Mouse (Mus musculus): ENCODE data around the gene Rbm8a. TPM values are rescaled to one million over a fixed set of nuclear protein-coding genes. Genes with fewer than 3 reads are reported as not detected.

Gene Rbm8a
- total and polyA plus RNA-seq, 3 experiments: 47.4 to 115 (median 47.6) TPM

GRCm38 (mm10) chr3:96598156-96599068 is 31.3 kb upstream of the Rbm8a start:
- ATAC-seq (ENCODE audit: extremely low read depth, insufficient number of reproducible peaks, low FRiP score, poor library complexity, severe bottlenecking): no peak
- Histone ChIP-seq H3K4me3 (ENCODE audit: low read depth, low read length) (no peak overlapping the region; the same call in 1 of the 2 replicates), H3K9me3 (replicated peaks) (peaks cover 8% of the 10 kb centered on the region), H3K27me3 (ENCODE audit: insufficient read depth, low read length) (peaks cover 62% of the 10 kb centered on the region), H3K4me1 (ENCODE audit: insufficient read depth, low read depth, low read length) (peaks cover 62% of the 10 kb centered on the region), H3K36me3 (replicated peaks) (no peaks in the 10 kb centered on the region)
- TF ChIP-seq POLR2AphosphoS5 (IDR thresholded peaks at IDR 0.05; ENCODE audit: insufficient replicate concordance, low read depth, low read length): no peak
- no peak for TF ChIP-seq GATA2 (IDR thresholded peaks at IDR 0.05; ENCODE audit: borderline replicate concordance, low read depth, low read length)
- TF ChIP-seq TAL1 (conservative IDR thresholded peaks at IDR 0.05; ENCODE audit: low read depth, low read length): no peak
- no peak for TF ChIP-seq GATA1 (IDR thresholded peaks at IDR 0.05; ENCODE audit: borderline replicate concordance, low read length)
- TF ChIP-seq CTCF (IDR thresholded peaks at IDR 0.05; ENCODE audit: low read depth, low read length): no peak
- DNase-seq (ENCODE audit: low spot score): no peak

- H3K36me3 ChIP-seq (replicated peaks): no peaks in the 10 kb centered on the region
- TF ChIP-seq GATA1 (IDR thresholded peaks at IDR 0.05; ENCODE audit: borderline replicate concordance, low read length) (no peak), GATA2 (IDR thresholded peaks at IDR 0.05; ENCODE audit: borderline replicate concordance, low read depth, low read length) (no peak), TAL1 (conservative IDR thresholded peaks at IDR 0.05; ENCODE audit: low read depth, low read length) (no peak), POLR2AphosphoS5 (IDR thresholded peaks at IDR 0.05; ENCODE audit: insufficient replicate concordance, low read depth, low read length) (no peak), CTCF (IDR thresholded peaks at IDR 0.05; ENCODE audit: low read depth, low read length) (no peak)
- H3K9me3 ChIP-seq (replicated peaks): peaks cover 8% of the 10 kb centered on the region
- DNase-seq (ENCODE audit: low spot score) (no peak), ATAC-seq (ENCODE audit: extremely low read depth, insufficient number of reproducible peaks, low FRiP score, poor library complexity, severe bottlenecking) (no peak)
- H3K27me3 ChIP-seq (ENCODE audit: insufficient read depth, low read length): peaks cover 63% of the 10 kb centered on the region
- peaks cover 62% of the 10 kb centered on the region for H3K4me1 ChIP-seq (ENCODE audit: insufficient read depth, low read depth, low read length)
- no peak overlapping the region for H3K4me3 ChIP-seq (ENCODE audit: low read depth, low read length)
Observed at GRCm38 (mm10) chr3:96599069-96599393, 30.7 kb upstream of the Rbm8a start.

- Histone ChIP-seq H3K36me3 (replicated peaks) (no peaks in the 10 kb centered on the region), H3K4me1 (ENCODE audit: insufficient read depth, low read depth, low read length) (peaks cover 59% of the 10 kb centered on the region), H3K27me3 (ENCODE audit: insufficient read depth, low read length) (peaks cover 63% of the 10 kb centered on the region), H3K4me3 (ENCODE audit: low read depth, low read length) (no peak overlapping the region), H3K9me3 (replicated peaks) (peaks cover 8% of the 10 kb centered on the region)
- ATAC-seq (ENCODE audit: extremely low read depth, insufficient number of reproducible peaks, low FRiP score, poor library complexity, severe bottlenecking): no peak
- TF ChIP-seq GATA1 (IDR thresholded peaks at IDR 0.05; ENCODE audit: borderline replicate concordance, low read length) (no peak), POLR2AphosphoS5 (IDR thresholded peaks at IDR 0.05; ENCODE audit: insufficient replicate concordance, low read depth, low read length) (no peak), GATA2 (IDR thresholded peaks at IDR 0.05; ENCODE audit: borderline replicate concordance, low read depth, low read length) (no peak), TAL1 (conservative IDR thresholded peaks at IDR 0.05; ENCODE audit: low read depth, low read length) (no peak), CTCF (IDR thresholded peaks at IDR 0.05; ENCODE audit: low read depth, low read length) (no peak)
- no peak for DNase-seq (ENCODE audit: low spot score)
Observed at GRCm38 (mm10) chr3:96599411-96599810, 30.3 kb upstream of the Rbm8a start.

GRCm38 (mm10) chr3:96600639-96601250 is 29.0 kb upstream of the Rbm8a start, which contains the start of gene Lix1l:
Gene Lix1l (plus strand): TSS chr3:96601149.
- DNase-seq (ENCODE audit: low spot score) (peak; percentile 98), ATAC-seq (ENCODE audit: extremely low read depth, insufficient number of reproducible peaks, low FRiP score, poor library complexity, severe bottlenecking) (peak; percentile 99)
- Histone ChIP-seq H3K4me1 (ENCODE audit: insufficient read depth, low read depth, low read length) (peaks cover 55% of the 10 kb centered on the region), H3K4me3 (ENCODE audit: low read depth, low read length) (peak within 1 kb of the TSS; percentile 76), H3K9me3 (replicated peaks) (peaks cover 8% of the 10 kb centered on the region), H3K36me3 (replicated peaks) (no peaks in the 10 kb centered on the region), H3K27me3 (ENCODE audit: insufficient read depth, low read length) (peaks cover 62% of the 10 kb centered on the region)
- TF ChIP-seq TAL1 (conservative IDR thresholded peaks at IDR 0.05; ENCODE audit: low read depth, low read length): no peak
- no peak for TF ChIP-seq GATA2 (IDR thresholded peaks at IDR 0.05; ENCODE audit: borderline replicate concordance, low read depth, low read length)
- no peak for TF ChIP-seq CTCF (IDR thresholded peaks at IDR 0.05; ENCODE audit: low read depth, low read length)
- no peak for TF ChIP-seq GATA1 (IDR thresholded peaks at IDR 0.05; ENCODE audit: borderline replicate concordance, low read length)
- TF ChIP-seq POLR2AphosphoS5 (IDR thresholded peaks at IDR 0.05; ENCODE audit: insufficient replicate concordance, low read depth, low read length): no peak

- ATAC-seq (ENCODE audit: extremely low read depth, insufficient number of reproducible peaks, low FRiP score, poor library complexity, severe bottlenecking): no peak
- DNase-seq (ENCODE audit: low spot score): peak; percentile 40
- peaks cover 51% of the 10 kb centered on the region for H3K4me1 ChIP-seq (ENCODE audit: insufficient read depth, low read depth, low read length)
- H3K27me3 ChIP-seq (ENCODE audit: insufficient read depth, low read length): peaks cover 56% of the 10 kb centered on the region
- no peak for TF ChIP-seq GATA2 (IDR thresholded peaks at IDR 0.05; ENCODE audit: borderline replicate concordance, low read depth, low read length)
- TF ChIP-seq POLR2AphosphoS5 (IDR thresholded peaks at IDR 0.05; ENCODE audit: insufficient replicate concordance, low read depth, low read length): no peak
- no peak for TF ChIP-seq CTCF (IDR thresholded peaks at IDR 0.05; ENCODE audit: low read depth, low read length)
- no peak for TF ChIP-seq GATA1 (IDR thresholded peaks at IDR 0.05; ENCODE audit: borderline replicate concordance, low read length)
- TF ChIP-seq TAL1 (conservative IDR thresholded peaks at IDR 0.05; ENCODE audit: low read depth, low read length): no peak
- peak overlapping the region; percentile 76 for H3K4me3 ChIP-seq (ENCODE audit: low read depth, low read length)
- no peaks in the 10 kb centered on the region for H3K36me3 ChIP-seq (replicated peaks)
- peaks cover 8% of the 10 kb centered on the region for H3K9me3 ChIP-seq (replicated peaks)
Observed at GRCm38 (mm10) chr3:96601251-96601787, 28.4 kb upstream of the Rbm8a start.

Measured in G1E (cell line).